Mouse (Mus musculus) midbrain, embryonic 14.5 days (tissue): ENCODE measurements at regions not wholly inside any gene's neighbourhood (a gene's known extent, or its start where the extent isn't known, plus 50 kb on each side); places are given as distances from the start of the nearest gene placed in this dataset.

ENCODE experiments used
- ATAC-seq: fragments of 200-750 bp; cut with Nextera tagmentation; 2 replicates; pipeline ENCODE4 v1.8.0; 2017; ENCODE audit warnings: moderate number of reproducible peaks, moderate library complexity; ENCODE audit not compliant: low FRiP score, low TSS enrichment
- DNase-seq: peaks from one replicate; pipeline ENCODE4 v3.0.0-alpha.2; 2015
- H3K27ac ChIP-seq: fragments of 300-500 bp; sonication (generic); replicated peaks from 2 replicates; pipeline ENCODE4 v1.5.1; 2014; ENCODE audit warnings: mild to moderate bottlenecking, low read depth, low read length, moderate library complexity
- H3K27me3 ChIP-seq: fragments of 300-500 bp; sonication (generic); 2 replicates; pipeline ENCODE4 v1.6.1; 2014; ENCODE audit warnings: low read length, control low read depth, mixed read lengths; ENCODE audit not compliant: control insufficient read depth, insufficient read depth
- H3K36me3 ChIP-seq: fragments of 300-500 bp; sonication (generic); 2 replicates; pipeline ENCODE4 v1.6.1; 2014; ENCODE audit warnings: low read length, control low read depth; ENCODE audit not compliant: control insufficient read depth, insufficient read depth
- H3K4me1 ChIP-seq: fragments of 300-500 bp; sonication (generic); 2 replicates; pipeline ENCODE4 v1.6.1; 2014; ENCODE audit warnings: mild to moderate bottlenecking, antibody characterized with exemption, low read length, control low read depth; ENCODE audit not compliant: control insufficient read depth, insufficient read depth
- H3K4me2 ChIP-seq: fragments of 300-500 bp; sonication (generic); 2 replicates; pipeline ENCODE4 v1.6.1; 2014; ENCODE audit warnings: mild to moderate bottlenecking, low read length, moderate library complexity
- H3K4me3 ChIP-seq: fragments of 300-500 bp; sonication (generic); replicated peaks from 2 replicates; pipeline ENCODE4 v1.5.1; 2014; ENCODE audit warnings: low read depth, low read length
- H3K9ac ChIP-seq: fragments of 300-500 bp; sonication (generic); replicated peaks from 2 replicates; pipeline ENCODE4 v1.6.1; 2014; ENCODE audit warnings: mild to moderate bottlenecking, low read length, moderate library complexity
- H3K9me3 ChIP-seq: fragments of 300-500 bp; sonication (generic); 2 replicates; pipeline ENCODE4 v1.6.1; 2016; ENCODE audit warnings: low read length, control low read depth, mixed read lengths; ENCODE audit not compliant: control insufficient read depth
- WGBS: fragments of 180-500 bp; shearing (Covaris S2); extraction: QIAGEN DNeasy Blood & Tissue Kit; methylation state at CpG from one replicate; pipeline ENCODE4 v1.1.7; 2014; 5-methylcytosine and 5-hydroxymethylcytosine counted together

GRCm38 (mm10) chr3:39062415-39062814, 175.7 kb downstream of the Fat4 start:
- no peak overlapping the region for H3K9ac ChIP-seq
- H3K9me3 ChIP-seq, result no peaks in the 10 kb centered on the region
- H3K27me3 ChIP-seq, result no peaks in the 10 kb centered on the region
- peak; percentile 51 for DNase-seq
- no peak overlapping the region for H3K4me3 ChIP-seq
- H3K4me2 ChIP-seq, result no peak overlapping the region
- no peaks in the 10 kb centered on the region for H3K36me3 ChIP-seq
- H3K27ac ChIP-seq, result no peak overlapping the region
- no peak for ATAC-seq
- WGBS, result 70% methylated on average over 3 of the region's 3 CpGs
- H3K4me1 ChIP-seq, result no peaks in the 10 kb centered on the region

DNA sequence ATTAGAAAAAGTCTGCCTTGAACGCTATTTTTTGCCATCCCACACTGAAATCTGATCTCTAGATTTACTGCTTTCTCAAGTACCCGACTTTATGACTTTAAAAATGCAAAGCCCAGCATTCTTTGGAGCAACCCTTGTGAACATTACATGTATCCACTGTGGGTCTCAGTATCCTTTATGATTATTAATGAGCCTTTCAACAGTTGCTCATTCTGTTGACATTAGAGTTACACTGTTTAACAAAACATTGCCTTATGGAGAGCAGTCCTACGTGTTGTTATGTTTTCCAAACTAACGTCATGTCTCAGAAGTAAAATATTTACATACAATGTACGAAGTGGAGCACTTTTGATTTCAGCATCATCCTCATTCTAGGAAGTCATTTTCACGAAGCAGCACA, 178.7 kb downstream of the Fat4 start:
- Histone ChIP-seq H3K27me3 (no peaks in the 10 kb centered on the region), H3K4me1 (no peaks in the 10 kb centered on the region), H3K4me3 (no peak overlapping the region), H3K27ac (no peak overlapping the region), H3K9ac (no peak overlapping the region), H3K36me3 (no peaks in the 10 kb centered on the region), H3K9me3 (no peaks in the 10 kb centered on the region), H3K4me2 (no peak overlapping the region)
- 82% methylated on average over 6 of the region's 6 CpGs for WGBS
- no peak for DNase-seq
- ATAC-seq, result no peak

DNA sequence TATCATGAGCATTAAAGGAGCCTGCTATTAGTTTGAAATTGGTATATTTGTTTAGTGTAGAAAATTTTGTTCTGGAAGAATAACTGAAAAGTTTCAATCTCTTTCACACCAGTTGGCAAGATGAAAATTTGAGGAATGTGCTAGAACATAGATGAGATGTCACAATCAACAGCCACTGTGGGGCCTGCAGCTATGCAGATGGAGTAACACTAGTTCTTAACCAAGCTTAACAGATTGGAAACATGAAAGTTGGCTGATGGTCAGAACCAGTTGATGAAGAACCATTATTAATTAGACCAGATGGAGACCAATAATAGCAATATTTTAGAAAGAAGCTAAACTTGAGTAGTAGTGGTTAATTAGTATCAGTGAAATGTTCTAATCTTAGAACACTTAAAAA, 182.3 kb downstream of the Fat4 start:
- Histone ChIP-seq H3K4me3 (no peak overlapping the region), H3K4me1 (no peaks in the 10 kb centered on the region), H3K9me3 (no peaks in the 10 kb centered on the region), H3K4me2 (no peak overlapping the region), H3K27ac (no peak overlapping the region), H3K27me3 (no peaks in the 10 kb centered on the region), H3K36me3 (no peaks in the 10 kb centered on the region), H3K9ac (no peak overlapping the region)
- ATAC-seq, result no peak
- DNase-seq, result no peak

GRCm38 (mm10) chr3:39082678-39083270, 196.0 kb downstream of the Fat4 start:
- H3K27ac ChIP-seq, result no peak overlapping the region
- ATAC-seq (no peak), DNase-seq (no peak)
- H3K9ac ChIP-seq, result no peak overlapping the region
- H3K27me3 ChIP-seq, result no peaks in the 10 kb centered on the region
- no peaks in the 10 kb centered on the region for H3K36me3 ChIP-seq
- H3K4me2 ChIP-seq, result no peak overlapping the region
- no peaks in the 10 kb centered on the region for H3K4me1 ChIP-seq
- no peak overlapping the region for H3K4me3 ChIP-seq
- no peaks in the 10 kb centered on the region for H3K9me3 ChIP-seq
- 48% methylated on average over 4 of the region's 4 CpGs for WGBS

DNA sequence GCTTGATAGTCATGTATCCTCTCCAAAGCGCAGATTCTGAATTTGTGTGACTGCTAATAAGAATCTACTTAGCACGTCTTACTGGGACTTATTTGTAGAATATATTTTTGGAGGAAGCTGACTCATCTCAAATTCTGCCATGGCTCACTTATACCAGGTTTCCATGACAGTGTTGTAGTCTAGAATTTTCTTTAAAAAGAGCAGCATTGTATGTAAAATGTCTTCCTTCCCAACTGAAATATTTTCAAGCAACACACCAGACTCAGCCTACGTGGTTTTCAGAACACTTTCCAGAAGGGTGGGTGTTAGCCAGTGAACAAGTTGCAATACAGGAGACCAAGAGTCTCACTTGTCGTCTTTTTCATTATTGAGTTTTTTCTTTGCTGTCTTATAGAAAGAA, 202.2 kb downstream of the Fat4 start:
- Histone ChIP-seq H3K9ac (no peak overlapping the region), H3K27me3 (no peaks in the 10 kb centered on the region), H3K4me1 (no peaks in the 10 kb centered on the region), H3K36me3 (no peaks in the 10 kb centered on the region), H3K9me3 (no peaks in the 10 kb centered on the region), H3K4me2 (no peak overlapping the region), H3K4me3 (no peak overlapping the region), H3K27ac (no peak overlapping the region)
- DNase-seq (no peak), ATAC-seq (no peak)
- WGBS, result 90% methylated on average over 4 of the region's 4 CpGs

GRCm38 (mm10) chr3:39102324-39102723, 215.6 kb downstream of the Fat4 start:
- Histone ChIP-seq H3K9me3 (no peaks in the 10 kb centered on the region), H3K4me3 (no peak overlapping the region), H3K4me1 (no peaks in the 10 kb centered on the region), H3K9ac (no peak overlapping the region), H3K27ac (no peak overlapping the region), H3K36me3 (no peaks in the 10 kb centered on the region), H3K4me2 (no peak overlapping the region), H3K27me3 (no peaks in the 10 kb centered on the region)
- WGBS, result 86% methylated on average over 3 of the region's 3 CpGs
- ATAC-seq (no peak), DNase-seq (no peak)

DNA sequence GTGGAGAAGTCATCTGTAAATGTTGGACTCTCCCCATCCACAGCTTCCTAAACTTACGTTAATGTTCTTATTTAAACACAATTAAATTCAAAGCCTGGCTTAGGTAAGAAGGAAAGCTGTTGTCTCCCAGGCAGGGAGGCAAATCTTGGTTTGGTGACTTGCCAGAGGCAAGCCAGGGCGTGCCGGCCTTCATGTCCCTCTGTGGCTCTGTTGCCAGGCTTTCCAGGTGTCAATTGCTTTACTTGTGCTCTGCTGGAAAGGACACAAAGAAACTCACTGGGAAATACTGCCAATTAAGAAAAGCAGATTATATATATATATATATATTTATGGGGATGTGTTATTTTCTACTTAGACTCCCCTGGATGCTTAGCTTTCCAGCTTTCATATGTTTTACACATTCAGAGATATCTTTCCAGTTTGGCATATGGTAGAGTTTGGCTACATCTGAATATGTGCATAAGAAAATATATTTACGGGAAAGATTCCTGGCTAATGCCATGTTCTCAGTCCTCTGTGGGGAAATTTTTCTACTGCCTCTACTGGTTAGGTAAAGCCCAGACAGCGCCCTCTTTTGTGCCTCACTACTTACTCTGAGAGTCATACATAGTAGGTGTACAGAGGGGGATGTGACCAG, 223.1 kb downstream of the Fat4 start:
- no peaks in the 10 kb centered on the region for H3K27me3 ChIP-seq
- ATAC-seq, result no peak
- H3K4me3 ChIP-seq, result no peak overlapping the region
- no peak overlapping the region for H3K4me2 ChIP-seq
- H3K27ac ChIP-seq, result no peak overlapping the region
- no peaks in the 10 kb centered on the region for H3K9me3 ChIP-seq
- no peaks in the 10 kb centered on the region for H3K4me1 ChIP-seq
- H3K9ac ChIP-seq, result no peak overlapping the region
- no peaks in the 10 kb centered on the region for H3K36me3 ChIP-seq
- WGBS, result 92% methylated on average over 5 of the region's 5 CpGs
- DNase-seq, result no peak

DNA sequence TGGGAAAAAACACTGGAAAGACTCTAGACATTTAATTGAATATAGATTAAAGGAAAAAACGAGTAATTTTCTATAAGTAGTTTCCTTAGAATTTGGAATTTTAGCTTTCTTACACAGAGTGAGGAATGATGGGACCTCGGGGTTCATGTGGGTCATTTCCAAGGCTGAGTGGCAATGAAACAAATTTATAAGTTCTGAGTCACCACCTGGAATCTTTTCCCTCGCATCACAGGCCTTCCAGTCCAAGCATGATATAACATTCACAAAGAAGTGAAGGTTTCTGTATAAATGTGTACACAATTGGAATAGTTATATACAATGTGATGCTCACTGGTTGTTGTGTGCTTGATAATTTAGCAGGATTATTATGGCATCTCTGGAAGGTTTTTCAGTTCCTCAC, 227.3 kb downstream of the Fat4 start:
- Histone ChIP-seq H3K36me3 (no peaks in the 10 kb centered on the region), H3K27me3 (no peaks in the 10 kb centered on the region), H3K9me3 (no peaks in the 10 kb centered on the region), H3K4me2 (no peak overlapping the region), H3K9ac (no peak overlapping the region), H3K4me3 (no peak overlapping the region), H3K4me1 (no peaks in the 10 kb centered on the region), H3K27ac (no peak overlapping the region)
- no peak for DNase-seq
- WGBS, result 81% methylated on average over 3 of the region's 3 CpGs
- no peak for ATAC-seq

GRCm38 (mm10) chr3:39114826-39115225, 228.1 kb downstream of the Fat4 start:
- Histone ChIP-seq H3K27ac (no peak overlapping the region), H3K4me3 (no peak overlapping the region), H3K9ac (no peak overlapping the region), H3K4me2 (no peak overlapping the region), H3K4me1 (no peaks in the 10 kb centered on the region), H3K9me3 (no peaks in the 10 kb centered on the region), H3K27me3 (no peaks in the 10 kb centered on the region), H3K36me3 (no peaks in the 10 kb centered on the region)
- ATAC-seq, result no peak
- DNase-seq, result peak; percentile 2
- 47% methylated on average over 3 of the region's 3 CpGs for WGBS
